ENCODE assay signal across 19 mouse cellular contexts in genomic region chr5:58286680-58287223, GRCm38 (mm10).
"Had no signal": no experiment of that assay in that cellular context is flagged by ENCODE, and none has a peak within 500 bp of the region (broad histone marks: within the 10 kb centered on the region; RNA-seq: fewer than 3 reads in every experiment).

No protein-coding gene starts in this region.

- H3K27me3 ChIP-seq: lung, embryonic 15.5 days; megakaryocyte, embryonic 14.5 days; midbrain, embryonic 13.5 days; midbrain, embryonic 15.5 days; neural tube, embryonic 12.5 days had no signal

- H3K27ac ChIP-seq: lung, embryonic 15.5 days; macrophage; midbrain, embryonic 13.5 days; midbrain, embryonic 15.5 days; neural tube, embryonic 12.5 days had no signal

- H3K9me3 ChIP-seq: lung, embryonic 15.5 days; megakaryocyte, embryonic 14.5 days; midbrain, embryonic 13.5 days; midbrain, embryonic 15.5 days; neural tube, embryonic 12.5 days had no signal

- H3K4me1 ChIP-seq: lung, embryonic 15.5 days; megakaryocyte, embryonic 14.5 days; midbrain, embryonic 13.5 days; midbrain, embryonic 15.5 days; neural tube, embryonic 12.5 days had no signal

- H3K4me2 ChIP-seq: lung, embryonic 15.5 days; midbrain, embryonic 11.5 days; midbrain, embryonic 13.5 days; midbrain, embryonic 15.5 days; neural tube, embryonic 12.5 days had no signal

- ATAC-seq: lung, postnatal 0 days; midbrain, embryonic 13.5 days; midbrain, embryonic 15.5 days had no signal

- H3K9ac ChIP-seq: lung, embryonic 15.5 days; midbrain, embryonic 13.5 days; midbrain, embryonic 15.5 days; neural tube, embryonic 12.5 days had no signal

- H3K4me3 ChIP-seq: lung, embryonic 15.5 days; megakaryocyte, embryonic 14.5 days; midbrain, embryonic 13.5 days; midbrain, embryonic 15.5 days; neural tube, embryonic 12.5 days had no signal

- DNase-seq: lung, adult 2 months; lung, postnatal 14 days; lung, postnatal 36 days; retina, postnatal 1 day; right cerebral cortex, adult 18-20 months; right cerebral cortex, postnatal 25 days; right cerebral cortex, postnatal 4 days; spleen, adult 18-20 months; thymus, adult 18-20 months; thymus, postnatal 14 days; thymus, postnatal 36 days had no signal

- H3K36me3 ChIP-seq: lung, embryonic 15.5 days; midbrain, embryonic 13.5 days; midbrain, embryonic 15.5 days; neural tube, embryonic 12.5 days had no signal
